Mouse (Mus musculus): ENCODE results near the gene Gde1. TPM values are rescaled to one million over a fixed set of nuclear protein-coding genes. Genes with fewer than 3 reads are reported as not detected.

Gene Gde1
- polyA plus RNA-seq, 1 experiment = 76.5 TPM

DNA sequence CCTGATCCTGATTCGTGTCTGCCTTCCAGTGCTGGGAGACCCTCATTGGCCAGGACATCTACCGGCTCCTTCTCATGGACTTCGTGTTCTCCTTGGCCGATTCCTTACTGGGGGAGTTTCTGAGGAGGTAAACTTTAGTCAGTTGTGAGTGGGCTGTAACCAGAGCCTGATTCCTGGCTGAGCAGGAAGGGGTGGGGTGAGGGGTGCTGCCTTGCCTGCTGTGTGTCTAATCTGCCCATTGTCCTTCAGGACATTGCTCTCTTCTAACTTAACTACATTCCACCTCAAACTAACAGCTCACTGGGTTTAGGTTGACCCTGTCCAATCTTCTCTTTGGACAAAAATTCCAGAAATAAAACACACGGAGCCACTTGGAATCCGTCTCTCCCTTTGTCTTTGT lies 48.8 kb downstream of the Gde1 start:
- Histone ChIP-seq H3ac (ENCODE audit: control insufficient read depth, insufficient read length) (no peak overlapping the region), H3K4me2 (ENCODE audit: low read depth) (no peak overlapping the region), H3K36me3 (ENCODE audit: control insufficient read depth, insufficient read depth) (no peaks in the 10 kb centered on the region), H3K79me2 (ENCODE audit: control insufficient read depth, insufficient read depth) (no peaks in the 10 kb centered on the region), H3K27me3 (ENCODE audit: control insufficient read depth, insufficient read depth, insufficient read length) (no peaks in the 10 kb centered on the region), H3K4me3 (no peak overlapping the region)
- TF ChIP-seq MYOG (IDR thresholded peaks at IDR 0.05; ENCODE audit: control insufficient read depth in 1 of 3, insufficient read depth in 1 of 3, insufficient read length in 2 of 3, low read depth in 2 of 3) (no peak), TCF3 (IDR thresholded peaks at IDR 0.05; ENCODE audit: insufficient read length, low read depth) (no peak), REST (IDR thresholded peaks at IDR 0.05; ENCODE audit: insufficient read depth, insufficient read length) (no peak), CEBPB (IDR thresholded peaks at IDR 0.05; ENCODE audit: insufficient read depth, poor library complexity, severe bottlenecking) (no peak), MAX (IDR thresholded peaks at IDR 0.05; ENCODE audit: low read depth) (no peak), TCF12 (IDR thresholded peaks at IDR 0.05; ENCODE audit: insufficient read depth, poor library complexity, severe bottlenecking) (no peak), USF1 (IDR thresholded peaks at IDR 0.05; ENCODE audit: low read depth) (no peak), SRF (IDR thresholded peaks at IDR 0.05; ENCODE audit: control insufficient read depth, insufficient read length, low read depth) (no peak), POLR2AphosphoS2 (IDR thresholded peaks at IDR 0.05; ENCODE audit: insufficient read length, low read depth) (no peak), E2F4 (IDR thresholded peaks at IDR 0.05; ENCODE audit: insufficient read depth) (no peak), POLR2A (IDR thresholded peaks at IDR 0.05; ENCODE audit: insufficient read length, low read depth) (no peak), MYOD1 (IDR thresholded peaks at IDR 0.05; ENCODE audit: control insufficient read depth in 1 of 3, insufficient read length in 2 of 3, low read depth in 2 of 3) (no peak)

DNA sequence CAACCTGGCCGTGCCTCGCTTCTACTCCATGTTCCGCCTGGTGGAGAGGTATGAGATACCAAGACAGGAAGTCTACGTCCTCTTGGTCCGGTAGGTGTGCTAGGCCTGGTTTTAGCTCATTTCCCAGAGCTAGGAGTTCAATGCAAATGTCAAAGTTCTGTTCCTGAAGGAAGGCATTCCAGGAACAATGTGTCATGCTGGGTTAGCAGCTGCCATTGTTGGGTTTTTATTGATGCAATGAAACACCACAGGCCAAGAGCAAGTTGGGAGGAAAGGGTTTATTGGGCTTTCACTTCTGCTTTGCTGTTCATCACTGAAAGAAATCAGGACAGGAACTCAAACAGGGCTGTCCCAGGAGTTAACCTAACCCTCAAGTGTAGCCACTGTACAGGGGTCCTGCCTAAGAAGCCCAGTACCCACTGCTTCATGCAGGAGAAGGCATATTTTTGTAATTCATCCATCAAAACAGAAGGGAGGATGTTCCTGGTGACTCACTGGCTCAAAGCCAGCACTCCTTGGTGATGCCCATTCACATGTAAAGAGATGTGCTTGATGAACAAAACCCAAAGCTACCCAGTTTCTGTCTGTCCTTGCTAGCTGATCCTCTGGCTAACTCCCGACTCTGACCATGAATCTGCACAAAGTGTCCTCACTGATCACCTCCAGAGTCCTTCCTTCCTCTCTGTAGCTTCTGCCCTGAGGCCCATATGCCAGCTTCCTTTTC lies 52.8 kb downstream of the Gde1 start:
- Histone ChIP-seq H3K79me2 (ENCODE audit: control insufficient read depth, insufficient read depth) (no peaks in the 10 kb centered on the region), H3K36me3 (ENCODE audit: control insufficient read depth, insufficient read depth) (no peaks in the 10 kb centered on the region), H3ac (ENCODE audit: control insufficient read depth, insufficient read length) (no peak overlapping the region), H3K4me3 (no peak overlapping the region), H3K27me3 (ENCODE audit: control insufficient read depth, insufficient read depth, insufficient read length) (peaks cover 5% of the 10 kb centered on the region), H3K4me2 (ENCODE audit: low read depth) (no peak overlapping the region)
- TF ChIP-seq POLR2AphosphoS2 (IDR thresholded peaks at IDR 0.05; ENCODE audit: insufficient read length, low read depth) (no peak), TCF3 (IDR thresholded peaks at IDR 0.05; ENCODE audit: insufficient read length, low read depth) (no peak), MYOG (IDR thresholded peaks at IDR 0.05; ENCODE audit: control insufficient read depth in 1 of 3, insufficient read depth in 1 of 3, insufficient read length in 2 of 3, low read depth in 2 of 3) (no peak), REST (IDR thresholded peaks at IDR 0.05; ENCODE audit: insufficient read depth, insufficient read length) (no peak), USF1 (IDR thresholded peaks at IDR 0.05; ENCODE audit: low read depth) (no peak), MAX (IDR thresholded peaks at IDR 0.05; ENCODE audit: low read depth) (no peak), MYOD1 (IDR thresholded peaks at IDR 0.05; ENCODE audit: control insufficient read depth in 1 of 3, insufficient read length in 2 of 3, low read depth in 2 of 3) (no peak), E2F4 (IDR thresholded peaks at IDR 0.05; ENCODE audit: insufficient read depth) (no peak), SRF (IDR thresholded peaks at IDR 0.05; ENCODE audit: control insufficient read depth, insufficient read length, low read depth) (no peak), POLR2A (IDR thresholded peaks at IDR 0.05; ENCODE audit: insufficient read length, low read depth) (no peak), CEBPB (IDR thresholded peaks at IDR 0.05; ENCODE audit: insufficient read depth, poor library complexity, severe bottlenecking) (no peak), TCF12 (IDR thresholded peaks at IDR 0.05; ENCODE audit: insufficient read depth, poor library complexity, severe bottlenecking) (no peak)

DNA sequence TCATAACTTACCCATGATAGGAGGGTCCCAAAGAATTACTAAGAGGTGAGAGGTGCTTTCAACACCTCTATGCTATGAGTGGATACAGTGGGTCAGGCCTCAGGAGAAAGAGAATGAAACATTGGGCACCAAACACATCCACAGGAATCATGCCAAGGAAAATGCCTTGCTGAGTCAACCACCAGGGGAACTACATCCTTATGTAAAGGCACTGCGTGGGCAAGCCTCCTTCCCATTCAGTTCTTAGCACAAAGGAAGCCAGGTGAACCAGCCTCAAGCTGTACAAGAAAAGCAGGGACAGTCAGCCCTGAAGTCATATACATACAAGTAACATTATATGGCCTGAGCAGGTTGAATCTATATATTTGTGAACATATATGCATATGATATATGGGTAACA lies 54.7 kb downstream of the Gde1 start:
- Histone ChIP-seq H3ac (ENCODE audit: control insufficient read depth, insufficient read length) (no peak overlapping the region), H3K4me3 (no peak overlapping the region), H3K36me3 (ENCODE audit: control insufficient read depth, insufficient read depth) (no peaks in the 10 kb centered on the region), H3K27me3 (ENCODE audit: control insufficient read depth, insufficient read depth, insufficient read length) (peaks cover 7% of the 10 kb centered on the region), H3K79me2 (ENCODE audit: control insufficient read depth, insufficient read depth) (no peaks in the 10 kb centered on the region), H3K4me2 (ENCODE audit: low read depth) (no peak overlapping the region)
- TF ChIP-seq TCF3 (IDR thresholded peaks at IDR 0.05; ENCODE audit: insufficient read length, low read depth) = no peak
- no peak for TF ChIP-seq USF1 (IDR thresholded peaks at IDR 0.05; ENCODE audit: low read depth)
- TF ChIP-seq POLR2A (IDR thresholded peaks at IDR 0.05; ENCODE audit: insufficient read length, low read depth) = no peak
- no peak for TF ChIP-seq CEBPB (IDR thresholded peaks at IDR 0.05; ENCODE audit: insufficient read depth, poor library complexity, severe bottlenecking)
- no peak for TF ChIP-seq MYOD1 (IDR thresholded peaks at IDR 0.05; ENCODE audit: control insufficient read depth in 1 of 3, insufficient read length in 2 of 3, low read depth in 2 of 3)
- TF ChIP-seq REST (IDR thresholded peaks at IDR 0.05; ENCODE audit: insufficient read depth, insufficient read length) = no peak
- no peak for TF ChIP-seq MAX (IDR thresholded peaks at IDR 0.05; ENCODE audit: low read depth)
- no peak for TF ChIP-seq E2F4 (IDR thresholded peaks at IDR 0.05; ENCODE audit: insufficient read depth)
- TF ChIP-seq MYOG (IDR thresholded peaks at IDR 0.05; ENCODE audit: control insufficient read depth in 1 of 3, insufficient read depth in 1 of 3, insufficient read length in 2 of 3, low read depth in 2 of 3) = no peak
- TF ChIP-seq TCF12 (IDR thresholded peaks at IDR 0.05; ENCODE audit: insufficient read depth, poor library complexity, severe bottlenecking) = no peak
- no peak for TF ChIP-seq POLR2AphosphoS2 (IDR thresholded peaks at IDR 0.05; ENCODE audit: insufficient read length, low read depth)
- TF ChIP-seq SRF (IDR thresholded peaks at IDR 0.05; ENCODE audit: control insufficient read depth, insufficient read length, low read depth) = no peak

DNA sequence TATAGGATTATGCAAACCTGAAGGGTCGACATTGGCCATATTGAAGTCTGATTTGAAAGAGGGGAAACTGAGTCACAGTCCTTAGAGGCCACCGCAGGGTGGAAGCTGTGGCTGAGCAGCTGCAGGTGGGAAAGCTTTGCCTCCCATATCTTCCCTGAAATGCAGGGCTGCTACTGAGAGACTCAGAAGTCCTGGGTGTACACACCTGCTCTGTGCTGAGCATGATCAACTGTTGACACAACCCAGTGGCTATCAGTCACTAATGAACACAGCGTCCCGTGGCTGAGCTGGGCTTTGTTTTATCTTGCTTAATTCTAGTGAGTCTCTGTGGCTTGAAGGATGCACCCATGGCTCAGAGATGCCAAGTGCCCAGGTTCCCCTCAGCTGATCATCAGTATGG lies 55.5 kb downstream of the Gde1 start:
- H3K4me3 ChIP-seq = no peak overlapping the region
- no peaks in the 10 kb centered on the region for H3K79me2 ChIP-seq (ENCODE audit: control insufficient read depth, insufficient read depth)
- no peak overlapping the region for H3K4me2 ChIP-seq (ENCODE audit: low read depth)
- TF ChIP-seq REST (IDR thresholded peaks at IDR 0.05; ENCODE audit: insufficient read depth, insufficient read length) = no peak
- no peak for TF ChIP-seq SRF (IDR thresholded peaks at IDR 0.05; ENCODE audit: control insufficient read depth, insufficient read length, low read depth)
- no peak for TF ChIP-seq POLR2A (IDR thresholded peaks at IDR 0.05; ENCODE audit: insufficient read length, low read depth)
- TF ChIP-seq POLR2AphosphoS2 (IDR thresholded peaks at IDR 0.05; ENCODE audit: insufficient read length, low read depth) = no peak
- no peak for TF ChIP-seq USF1 (IDR thresholded peaks at IDR 0.05; ENCODE audit: low read depth)
- peaks cover 10% of the 10 kb centered on the region for H3K27me3 ChIP-seq (ENCODE audit: control insufficient read depth, insufficient read depth, insufficient read length)
- H3ac ChIP-seq (ENCODE audit: control insufficient read depth, insufficient read length) = no peak overlapping the region
- H3K36me3 ChIP-seq (ENCODE audit: control insufficient read depth, insufficient read depth) = no peaks in the 10 kb centered on the region
